In genomic region chr9:80169551-80169950, GRCm38 (mm10) we compare ENCODE assay signal across 19 mouse cellular contexts. TPM values are rescaled to one million over a fixed set of nuclear protein-coding genes. Genes with fewer than 3 reads are reported as not detected.
DNase-seq lines count a peak whose midpoint lies in the region; TF ChIP-seq lines count a peak whose summit lies in the region.
"Had no signal": no experiment of that assay in that cellular context is flagged by ENCODE, and none has a peak within 500 bp of the region (broad histone marks: within the 10 kb centered on the region; RNA-seq: fewer than 3 reads in every experiment).

No protein-coding gene starts in this region.

- no peak overlapping the region for H3ac ChIP-seq in C2C12 (ENCODE audit: control insufficient read depth, insufficient read length, low read depth)

- no peak overlapping the region for H3K4me3 ChIP-seq in C2C12 (ENCODE audit: insufficient read depth, poor library complexity, severe bottlenecking)
- H3K4me3 ChIP-seq: embryonic facial prominence, embryonic 13.5 days; forebrain, embryonic 12.5 days; heart, embryonic 13.5 days; hindbrain, embryonic 15.5 days had no signal

- TF ChIP-seq CTCF in C2C12 (IDR thresholded peaks at IDR 0.05; ENCODE audit: control insufficient read depth, insufficient read depth, insufficient read length) = no peak

- no peaks in the 10 kb centered on the region for H3K79me3 ChIP-seq in C2C12 (ENCODE audit: low read depth)

- peak; percentile 72 for DNase-seq in heart, adult 11 months
- no peak for DNase-seq in heart, adult 18-20 months
- peak; percentile 31 for DNase-seq in R1 (ENCODE audit: low read depth, low spot score)
- peak; percentile 74 for DNase-seq in retina, postnatal 1 day
- DNase-seq in thymus, adult 18-20 months = no peak
- no peak for DNase-seq in yolk sac, embryonic 10.5 days (ENCODE audit: low spot score)
- DNase-seq: adrenal gland, adult 8-10 months; adrenal gland, postnatal 36 days; cerebellum, adult 11-12 months; cerebellum, adult 9-10 months; cerebellum, postnatal 25 days; forebrain, postnatal 0 days; gastrocnemius, postnatal 14 days; heart, postnatal 36 days had no signal

- H3K36me3 ChIP-seq in C2C12 (ENCODE audit: control insufficient read depth, insufficient read depth) = no peaks in the 10 kb centered on the region
- H3K36me3 ChIP-seq: embryonic facial prominence, embryonic 13.5 days; forebrain, embryonic 12.5 days; hindbrain, embryonic 15.5 days had no signal

- H3K27me3 ChIP-seq in C2C12 (ENCODE audit: control insufficient read depth, insufficient read depth, insufficient read length) = no peaks in the 10 kb centered on the region
- H3K27me3 ChIP-seq: embryonic facial prominence, embryonic 13.5 days; forebrain, embryonic 12.5 days; heart, embryonic 13.5 days; hindbrain, embryonic 15.5 days had no signal

- no peaks in the 10 kb centered on the region for H3K79me2 ChIP-seq in C2C12 (ENCODE audit: control insufficient read depth, insufficient read depth)

TF ChIP-seq in C2C12, 6 proteins besides CTCF, POLR2A, EP300 and RAD21:
- no peak for TF ChIP-seq USF1 (IDR thresholded peaks at IDR 0.05; ENCODE audit: low read depth)
- peak; percentile 62 for TF ChIP-seq MAX (IDR thresholded peaks at IDR 0.05)
- TF ChIP-seq FOSL1 (IDR thresholded peaks at IDR 0.05; ENCODE audit: insufficient read depth, low read length, poor library complexity, severe bottlenecking) = no peak
- no peak for TF ChIP-seq MYOD1 (IDR thresholded peaks at IDR 0.05; ENCODE audit: control insufficient read depth, insufficient read length, low read depth)

RNA-seq across cellular contexts. Expression of gene Myo6, which starts 4.7 kb away (rescaled TPM):
- 10 to 100 TPM; 10.5 to 10.8 TPM for total RNA-seq in heart, adult 18-20 months (2021)
- 1.3 TPM for polyA plus RNA-seq in C2C12 (2012; fragmentation: generic; extraction: Trizol)

Comparison
In these comparisons a context has a peak if more than half of its experiments do, and no peak if none do; other contexts are left out.
1. DNase-seq: peak in heart, adult 11 months (single experiment), R1 (single experiment) and retina, postnatal 1 day (single experiment); none in heart, adult 18-20 months (0 of 2), thymus, adult 18-20 months (0 of 2) and yolk sac, embryonic 10.5 days (single experiment).